Mouse (Mus musculus) liver, postnatal 0 days (tissue): ENCODE results near the gene Sp2.

ENCODE experiments used
- CTCF ChIP-seq: sonication (generic); IDR thresholded peaks from 2 replicates; pipeline ENCODE4 v1.5.1; 2016; ENCODE audit warnings: antibody characterized with exemption, low read depth
- EP300 ChIP-seq: IDR thresholded peaks from 2 replicates; pipeline ENCODE4 v1.6.1; 2016; ENCODE audit warnings: antibody characterized with exemption, low read depth, mild to moderate bottlenecking

GRCm38 (mm10) chr11:96969746-96970145, 13.0 kb downstream of the Sp2 start:
- no peak for TF ChIP-seq CTCF
- no peak for TF ChIP-seq EP300
